Mouse (Mus musculus): Measurements from ENCODE around the gene Aco2.
"Not testable (repeated sequence)": the region's sequence is repeated elsewhere in the genome, so short reads cannot be mapped to it uniquely, and the experiment has no call there.

The Aco2 gene

DNA sequence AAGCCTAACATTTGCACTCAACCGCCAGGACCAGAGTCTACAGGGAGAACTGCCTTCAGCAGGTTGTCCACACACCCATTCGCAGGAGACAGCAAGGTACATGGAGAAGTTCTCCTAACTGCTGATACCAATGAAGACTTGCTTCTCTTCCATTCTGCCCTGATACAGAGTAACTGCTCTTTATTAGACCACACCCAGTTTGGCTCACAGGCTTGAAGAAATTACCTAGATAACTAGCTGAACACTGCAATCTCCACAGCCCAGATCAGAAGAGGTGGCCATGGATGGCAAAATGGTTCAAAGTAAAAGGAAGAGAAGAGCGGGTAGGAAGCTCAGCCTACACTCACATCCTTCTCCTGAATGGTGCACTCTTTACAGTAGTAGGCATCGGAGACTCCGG, 2.1 kb upstream of the Aco2 start:
- DNase-seq (ENCODE audit: low read depth in 1 of 2, low spot score in 2 of 2): no peak

DNA sequence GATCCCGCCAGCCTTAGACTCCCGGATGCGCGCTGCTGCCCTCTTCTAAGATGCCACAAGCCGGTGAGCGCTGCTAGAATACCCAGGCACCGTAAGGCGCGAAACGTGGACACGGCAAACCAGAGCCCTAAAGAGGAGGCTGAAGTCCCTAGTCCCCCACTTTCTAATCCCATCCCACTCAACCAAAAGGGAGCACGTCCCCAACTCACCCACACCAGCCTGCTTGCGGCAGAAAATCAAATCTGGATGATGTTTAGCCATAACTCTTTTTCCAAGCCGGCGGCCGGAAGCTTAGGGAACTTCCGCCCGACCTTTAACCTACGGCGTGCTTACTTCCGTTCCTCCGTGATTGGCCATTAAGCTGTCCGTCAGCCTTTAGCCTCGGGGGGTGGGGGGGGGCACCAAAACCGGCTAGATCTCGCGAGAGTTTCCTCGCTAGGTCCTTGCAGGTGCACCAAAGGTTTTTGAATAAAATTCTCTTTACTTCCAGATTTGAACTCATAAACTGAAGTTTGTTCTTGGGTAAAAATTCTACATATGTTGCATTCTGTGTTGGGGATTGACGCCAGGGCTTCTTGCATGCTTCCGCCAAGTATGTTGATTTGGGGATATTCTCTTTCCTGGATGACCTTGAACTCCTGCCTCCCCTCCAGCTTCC, 376 bp upstream of the Aco2 start, which contains the start of gene Phf5a:
Phf5a (minus strand) TSS at position 308 of the 658 bp plus-strand sequence.
- peak; percentile 48 to 69 for DNase-seq (ENCODE audit: low read depth in 1 of 2, low spot score in 2 of 2)

DNA sequence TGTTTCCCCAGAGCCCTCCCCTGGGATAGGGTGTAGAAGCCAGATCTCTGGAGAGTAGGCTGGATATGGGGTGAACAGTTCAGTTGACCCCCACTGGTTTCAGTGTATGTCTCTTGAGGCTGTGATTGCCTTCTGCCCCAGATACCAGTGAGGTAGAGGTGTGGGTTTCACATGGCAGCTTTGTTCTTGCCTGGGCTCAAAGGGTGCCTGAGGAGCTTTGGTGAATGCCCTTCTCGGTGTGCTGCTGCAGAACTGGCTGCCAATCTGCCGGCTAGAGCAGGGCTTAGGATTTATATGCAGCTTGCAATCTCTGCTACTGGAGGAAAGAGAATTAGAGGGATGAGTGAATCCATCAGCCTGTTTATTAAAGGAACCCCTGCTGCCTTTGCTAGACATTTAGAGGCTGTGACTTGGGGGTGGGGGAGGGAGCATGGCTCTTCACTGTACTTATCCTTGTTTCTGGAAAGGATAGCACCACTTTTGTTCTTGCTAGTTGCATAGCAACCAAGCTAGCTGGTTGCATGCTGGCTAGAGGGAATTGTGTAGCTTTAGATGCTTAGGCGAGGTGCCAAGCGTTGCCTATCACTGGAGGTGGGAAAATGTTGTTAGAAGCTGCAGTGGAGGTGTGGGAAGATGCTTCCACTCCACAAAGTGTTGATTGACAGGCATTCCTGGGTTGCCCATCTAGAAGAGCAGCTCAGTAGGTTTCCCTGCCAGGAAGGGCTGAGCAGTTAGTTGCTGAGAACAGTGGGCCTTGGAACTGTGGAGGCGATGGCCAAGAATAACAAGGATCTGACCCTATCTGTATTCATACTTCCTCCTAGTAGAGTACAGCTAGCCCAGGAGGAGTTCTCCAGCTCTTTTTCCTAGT, 7.7 kb downstream of the Aco2 start:
- no peak for DNase-seq (ENCODE audit: low read depth in 1 of 2, low spot score in 2 of 2)

- DNase-seq (ENCODE audit: low read depth in 1 of 2, low spot score in 2 of 2): no peak
Measured at GRCm38 (mm10) chr15:81882348-81882747, 10.2 kb downstream of the Aco2 start.

DNA sequence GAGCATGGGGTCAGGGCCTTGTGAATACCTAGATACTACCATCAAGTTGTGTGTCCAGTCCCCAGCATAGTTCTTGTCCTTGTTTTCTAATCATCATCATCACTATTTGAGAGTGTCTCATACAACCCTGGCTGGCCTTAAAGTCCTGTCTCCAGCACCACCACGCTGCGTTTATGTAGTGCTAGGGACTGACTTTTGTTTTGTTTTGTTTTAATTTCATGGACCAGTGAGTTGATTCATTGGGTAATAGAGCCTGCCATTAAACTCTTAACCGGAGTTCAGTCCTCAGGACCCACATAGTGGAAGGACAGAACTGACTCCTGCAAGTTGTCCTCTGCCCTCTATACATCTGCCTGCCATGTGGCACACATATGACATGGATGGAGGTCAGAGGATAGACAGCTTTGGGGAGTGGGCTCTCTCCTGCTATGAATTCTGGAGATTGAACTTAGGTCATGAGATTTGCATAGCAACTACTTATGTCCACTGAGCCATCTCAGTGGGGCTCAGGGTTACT, 13.4 kb downstream of the Aco2 start:
- no peak for DNase-seq (ENCODE audit: low read depth in 1 of 2, low spot score in 2 of 2)

DNA sequence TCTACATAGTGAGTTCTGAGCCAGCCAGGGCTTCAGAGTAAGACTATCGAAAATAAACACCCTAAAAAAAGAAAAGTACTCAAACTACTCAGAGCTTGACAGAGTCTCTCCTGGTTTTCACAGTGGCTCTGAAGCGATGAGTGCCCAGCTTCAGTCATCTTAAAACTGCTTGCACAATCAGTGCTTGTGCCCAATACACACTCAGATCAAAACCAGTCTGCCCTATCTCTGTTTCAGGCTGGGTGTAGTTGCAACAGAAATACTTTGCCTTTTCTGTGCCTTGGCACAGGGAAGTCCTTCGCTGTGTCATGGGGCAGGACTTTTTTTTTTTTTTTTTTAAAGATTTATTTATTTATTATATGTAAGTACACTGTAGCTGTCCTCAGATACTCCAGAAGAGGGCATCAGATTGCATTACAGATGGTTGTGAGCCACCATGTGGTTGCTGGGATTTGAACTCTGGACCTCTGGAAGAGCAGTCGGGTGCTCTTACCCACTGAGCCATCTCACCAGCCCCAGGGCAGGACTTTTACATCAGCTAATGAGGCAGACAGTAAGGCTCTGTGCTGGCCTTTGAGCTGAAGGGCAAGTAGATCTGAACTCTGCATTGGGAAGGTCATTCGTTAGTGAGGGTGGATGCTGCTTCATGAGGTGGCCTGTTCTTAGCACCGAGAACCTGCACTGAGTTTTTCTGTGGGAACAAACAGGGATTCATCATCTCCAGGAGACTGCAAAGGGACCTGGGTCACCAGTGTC, 14.9 kb downstream of the Aco2 start:
- no peak for DNase-seq (ENCODE audit: low read depth in 1 of 2, low spot score in 2 of 2)

- DNase-seq (ENCODE audit: low read depth in 1 of 2, low spot score in 2 of 2): no peak
Measured at GRCm38 (mm10) chr15:81889175-81889574, 17.1 kb downstream of the Aco2 start.

DNA sequence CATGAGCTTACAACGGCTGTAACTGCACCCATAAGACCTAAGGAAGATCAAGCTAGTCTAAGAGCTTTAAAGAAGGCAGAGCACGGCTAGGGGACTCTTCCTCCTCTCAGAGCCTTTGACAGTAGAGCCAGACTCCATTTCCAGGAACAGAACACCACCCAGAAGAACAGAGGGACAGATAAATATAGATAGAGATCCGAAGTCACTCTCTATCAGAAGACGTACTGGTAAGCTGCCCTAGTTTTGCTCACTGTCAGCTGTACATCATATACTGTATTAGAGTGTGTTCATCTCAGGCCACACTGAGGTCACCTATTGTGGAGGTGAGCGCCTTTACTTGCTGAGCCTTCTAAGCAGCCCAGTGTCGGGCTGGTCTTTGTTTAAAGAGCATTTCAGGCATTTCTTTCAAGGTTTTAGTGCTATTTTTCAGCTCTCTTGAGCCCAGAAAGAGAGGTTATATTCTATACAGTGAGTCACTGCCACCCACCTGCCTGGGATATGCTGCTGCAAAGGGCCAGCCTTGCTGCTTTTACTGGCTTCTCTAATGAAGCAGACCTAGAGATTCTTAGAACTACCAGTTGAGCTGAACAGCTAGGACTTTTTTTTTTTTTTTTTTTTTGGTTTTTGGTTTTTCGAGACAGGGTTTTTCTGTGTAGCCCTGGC, 19.2 kb downstream of the Aco2 start:
- no peak for DNase-seq (ENCODE audit: low read depth in 1 of 2, low spot score in 2 of 2)

DNA sequence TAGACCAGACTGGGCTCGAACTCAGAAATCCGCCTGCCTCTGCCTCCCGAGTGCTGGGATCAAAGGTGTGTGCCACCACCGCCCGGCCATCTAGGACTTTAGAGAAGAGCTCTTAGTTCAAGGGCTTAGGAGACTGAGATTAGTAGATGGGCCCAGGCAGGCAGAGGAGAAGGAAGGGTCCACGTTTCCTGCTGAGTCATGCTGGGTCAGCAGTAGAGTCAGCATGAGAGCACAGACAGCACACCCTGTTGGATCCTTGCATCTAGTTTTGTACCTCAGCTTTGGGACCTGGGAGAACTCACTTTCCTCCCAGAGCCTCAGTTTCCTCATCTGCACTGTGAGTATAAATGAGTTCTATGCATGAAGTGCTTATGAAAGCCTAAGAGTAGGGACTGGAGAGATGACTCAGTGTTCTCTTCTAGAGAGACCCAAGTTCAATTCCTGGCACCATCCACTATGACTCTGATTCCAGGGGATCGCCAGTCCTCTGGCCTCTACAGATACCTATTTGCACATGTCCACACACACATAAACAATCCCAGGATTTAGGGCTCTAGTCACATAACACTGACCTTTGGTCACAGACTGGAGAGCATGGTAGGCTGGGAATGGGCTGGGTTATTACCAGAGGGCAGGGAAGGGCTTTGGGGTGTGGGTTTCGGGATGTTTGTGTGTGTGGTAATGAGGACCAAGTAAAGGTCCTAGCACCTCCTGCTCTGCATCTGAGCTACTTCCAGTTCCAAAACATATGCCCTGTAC, 19.9 kb downstream of the Aco2 start:
- DNase-seq (ENCODE audit: low read depth in 1 of 2, low spot score in 2 of 2): no peak

GRCm38 (mm10) chr15:81894002-81894401, 21.9 kb downstream of the Aco2 start:
- DNase-seq (ENCODE audit: low read depth in 1 of 2, low spot score in 2 of 2): no peak

- DNase-seq (ENCODE audit: low read depth in 1 of 2, low spot score in 2 of 2): no peak
Measured at GRCm38 (mm10) chr15:81896407-81896806, 24.3 kb downstream of the Aco2 start.

DNA sequence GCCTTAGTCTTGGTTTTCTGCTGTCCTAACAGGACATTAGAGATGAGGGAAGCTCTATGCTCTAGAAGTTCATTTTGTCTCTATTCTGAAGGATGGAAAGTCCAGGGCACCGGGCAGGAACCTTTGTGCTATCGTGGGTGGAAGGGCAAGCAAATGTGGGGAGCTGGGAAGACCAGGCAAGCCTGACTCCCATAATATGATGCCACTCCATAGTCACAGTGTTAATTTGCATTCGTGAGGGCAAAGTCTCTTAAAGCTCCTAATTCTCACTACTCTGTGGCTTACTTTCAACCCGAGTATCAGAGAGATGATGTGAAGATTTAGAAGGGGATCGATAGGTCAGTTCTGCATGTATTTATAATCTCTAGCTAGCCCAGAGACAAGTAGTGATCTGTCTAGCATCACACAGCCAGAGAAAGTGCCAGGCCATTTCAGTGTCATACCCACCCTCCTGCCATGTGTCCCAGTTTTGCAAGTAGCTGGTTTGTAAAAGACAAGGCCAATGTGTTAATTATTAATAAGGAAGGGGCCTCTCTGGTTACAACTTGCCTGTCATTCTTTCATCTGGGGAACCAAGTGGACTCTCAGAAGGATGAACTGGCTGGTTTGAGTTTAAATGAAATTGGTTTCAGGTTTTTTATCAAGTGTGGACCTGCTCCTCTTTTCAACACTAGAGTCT, 25.6 kb downstream of the Aco2 start:
- DNase-seq (ENCODE audit: low read depth in 1 of 2, low spot score in 2 of 2): no peak

DNA sequence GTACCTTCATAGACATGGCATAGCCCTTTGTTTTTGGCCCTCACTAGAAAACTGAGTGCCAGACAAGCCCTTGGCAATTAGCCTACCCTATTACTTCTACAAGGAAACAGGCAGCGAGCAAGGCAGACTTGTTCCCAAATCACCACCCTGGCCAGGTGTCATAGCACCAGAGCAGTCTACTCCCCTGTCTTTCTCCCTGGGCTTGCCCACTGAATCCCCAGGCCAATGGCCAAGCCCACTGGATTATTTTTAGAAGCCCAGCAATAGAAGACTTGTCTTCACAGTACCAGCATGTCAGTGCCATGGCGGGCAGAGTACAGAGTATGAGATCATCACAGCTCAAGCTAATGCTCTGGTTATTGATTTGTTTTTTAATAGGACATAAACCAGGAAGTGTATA, 26.6 kb downstream of the Aco2 start:
- no peak for DNase-seq (ENCODE audit: low read depth in 1 of 2, low spot score in 2 of 2)

DNA sequence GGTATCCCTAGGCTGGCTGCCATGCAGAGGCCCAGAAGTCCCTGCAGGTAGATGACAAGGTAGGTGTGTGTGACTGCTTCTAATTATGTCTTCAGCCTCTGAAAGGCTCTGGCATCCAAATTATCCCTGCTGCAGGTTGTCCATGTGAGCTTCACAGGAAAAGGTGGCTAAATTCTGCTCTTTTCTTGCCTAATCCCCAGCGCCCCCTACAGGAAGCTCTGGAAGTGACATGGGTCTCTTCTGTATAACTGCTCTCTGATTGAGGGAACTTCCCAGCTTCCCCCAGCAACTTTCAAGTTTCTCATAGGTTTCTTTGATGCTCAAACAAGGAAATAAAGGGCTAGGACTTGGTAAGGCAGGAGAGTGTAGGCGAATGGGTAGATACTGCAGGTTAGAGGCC, 32.8 kb downstream of the Aco2 start:
- peak; percentile 35 to 68 for DNase-seq (ENCODE audit: low read depth in 1 of 2, low spot score in 2 of 2)

- DNase-seq (ENCODE audit: low read depth in 1 of 2, low spot score in 2 of 2): no peak
Measured at GRCm38 (mm10) chr15:81907953-81908352, 35.8 kb downstream of the Aco2 start.

DNA sequence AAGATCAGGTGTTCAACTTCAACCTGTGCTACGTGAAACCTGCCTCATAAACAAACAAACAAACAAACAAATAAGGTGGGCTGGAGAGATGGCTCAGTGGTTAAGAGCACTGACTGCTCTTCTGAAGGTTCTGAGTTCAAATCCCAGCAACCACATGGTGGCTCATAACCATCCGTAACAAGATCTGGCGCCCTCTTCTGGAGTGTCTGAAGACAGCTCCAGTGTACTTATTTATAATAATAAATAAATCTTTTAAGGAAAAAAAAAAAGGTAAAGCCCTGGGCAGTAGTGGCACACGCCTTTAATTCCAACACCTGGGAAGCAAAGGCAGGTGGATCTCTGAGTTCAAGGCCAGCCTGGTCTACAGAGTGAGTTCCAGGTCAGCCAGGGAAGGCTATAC, 36.7 kb downstream of the Aco2 start:
- DNase-seq (ENCODE audit: low read depth in 1 of 2, low spot score in 2 of 2): not testable (repeated sequence)

DNA sequence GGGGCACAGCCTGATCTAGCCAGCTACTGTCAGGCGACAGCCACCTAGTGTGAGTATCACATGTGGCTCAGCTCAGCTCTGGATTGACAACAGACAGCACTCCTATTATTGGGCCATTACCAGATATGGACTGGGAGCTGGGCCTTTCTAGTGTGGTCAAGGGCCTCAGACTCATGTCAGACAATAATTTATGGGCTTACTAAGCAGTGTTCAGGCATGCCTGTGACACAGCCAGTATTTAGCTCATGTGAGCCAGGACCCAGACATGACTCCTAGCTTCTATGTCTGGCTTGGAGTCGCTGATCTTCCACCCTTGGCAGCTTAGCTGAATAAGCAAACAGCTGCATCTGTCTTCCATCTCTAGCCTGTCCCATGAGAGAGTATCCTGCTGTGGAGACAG, 40.4 kb downstream of the Aco2 start:
- DNase-seq (ENCODE audit: low read depth in 1 of 2, low spot score in 2 of 2): no peak

DNA sequence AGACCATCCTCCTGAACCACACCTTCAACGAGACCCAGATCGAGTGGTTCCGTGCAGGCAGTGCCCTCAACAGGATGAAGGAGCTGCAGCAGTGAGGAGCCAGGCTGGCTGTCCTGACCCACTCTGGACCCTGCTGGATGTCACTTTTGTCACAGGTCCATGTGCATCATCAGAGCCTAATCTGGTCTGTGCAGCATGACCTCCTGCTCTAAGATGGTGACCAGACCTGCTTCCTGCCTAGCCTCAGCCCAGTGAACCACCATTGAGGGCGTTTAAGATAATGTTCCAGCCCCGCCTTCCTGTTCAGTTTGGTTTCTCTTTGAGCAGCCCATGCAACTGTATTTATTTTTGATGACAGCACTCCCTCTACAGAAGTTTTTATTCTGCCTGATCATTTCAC, 42.6 kb downstream of the Aco2 start:
- DNase-seq (ENCODE audit: low read depth in 1 of 2, low spot score in 2 of 2): no peak

DNA sequence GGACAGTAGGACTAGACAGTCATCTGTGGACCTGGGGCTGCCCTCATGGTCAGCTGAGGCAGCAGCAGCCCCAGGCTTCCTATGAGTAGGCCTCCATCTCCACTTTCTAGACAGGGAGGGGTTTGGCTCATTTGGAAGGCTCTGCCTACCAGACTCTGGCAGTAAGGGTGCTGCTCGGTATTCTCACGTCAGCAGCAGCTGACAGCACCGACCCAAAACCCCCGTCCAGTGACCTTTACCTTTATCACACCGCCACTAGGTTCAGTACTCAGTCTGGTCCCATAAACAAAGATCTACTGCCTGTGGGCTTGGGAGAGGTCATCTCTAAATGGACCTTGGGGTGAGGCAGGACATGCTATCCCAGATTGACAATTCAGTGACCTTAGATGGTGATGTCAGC, 43.6 kb downstream of the Aco2 start:
- no peak for DNase-seq (ENCODE audit: low read depth in 1 of 2, low spot score in 2 of 2)

DNA sequence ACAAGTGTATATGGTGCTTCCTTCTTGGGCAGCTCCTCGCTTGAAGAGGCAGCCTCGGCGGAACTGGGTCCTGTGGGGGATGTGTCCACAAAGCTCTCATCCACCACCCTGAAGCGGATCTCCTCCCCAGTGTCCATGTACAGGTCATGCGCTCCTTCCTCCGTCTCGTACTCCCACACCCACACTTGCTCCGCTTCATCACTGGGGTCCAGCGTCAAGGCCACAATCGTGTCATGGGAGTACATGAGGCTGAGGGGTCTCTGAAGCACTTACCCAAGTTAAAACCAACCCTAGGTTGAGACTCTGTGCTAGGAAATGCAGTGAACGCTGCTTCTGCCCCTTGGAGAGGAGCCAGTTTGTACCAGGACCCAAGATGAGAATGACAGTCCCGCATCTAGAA, 45.1 kb downstream of the Aco2 start:
- no peak for DNase-seq (ENCODE audit: low read depth in 1 of 2, low spot score in 2 of 2)
